Mouse (Mus musculus) thymus, postnatal 14 days (tissue): ENCODE data around the gene Phyh.
"Not testable (repeated sequence)": the region's sequence is repeated elsewhere in the genome, so short reads cannot be mapped to it uniquely, and the experiment has no call there.

Experiments
- DNase-seq: peaks from one replicate; pipeline ENCODE4 v3.0.0; 2021

Gene Phyh

DNA sequence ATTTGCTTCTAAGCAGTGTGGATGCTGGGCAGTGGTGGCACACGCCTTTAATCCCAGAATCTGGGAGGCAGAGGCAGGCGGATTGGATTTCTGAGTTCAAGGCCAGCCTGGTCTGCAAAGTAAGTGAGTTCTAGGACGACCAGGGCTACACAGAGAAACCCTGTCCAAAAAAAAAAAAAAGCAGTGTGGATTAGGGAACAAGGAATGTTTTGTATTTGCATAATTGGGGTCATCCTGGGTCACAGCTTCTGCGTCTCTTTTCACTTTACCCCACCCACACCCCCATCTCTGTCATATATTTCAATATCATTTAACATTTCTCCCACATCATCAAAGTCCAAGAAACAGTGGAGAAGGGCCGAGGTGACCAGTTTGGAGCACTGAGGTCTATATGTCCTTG lies 2.2 kb downstream of the Phyh start:
- no peak for DNase-seq

DNA sequence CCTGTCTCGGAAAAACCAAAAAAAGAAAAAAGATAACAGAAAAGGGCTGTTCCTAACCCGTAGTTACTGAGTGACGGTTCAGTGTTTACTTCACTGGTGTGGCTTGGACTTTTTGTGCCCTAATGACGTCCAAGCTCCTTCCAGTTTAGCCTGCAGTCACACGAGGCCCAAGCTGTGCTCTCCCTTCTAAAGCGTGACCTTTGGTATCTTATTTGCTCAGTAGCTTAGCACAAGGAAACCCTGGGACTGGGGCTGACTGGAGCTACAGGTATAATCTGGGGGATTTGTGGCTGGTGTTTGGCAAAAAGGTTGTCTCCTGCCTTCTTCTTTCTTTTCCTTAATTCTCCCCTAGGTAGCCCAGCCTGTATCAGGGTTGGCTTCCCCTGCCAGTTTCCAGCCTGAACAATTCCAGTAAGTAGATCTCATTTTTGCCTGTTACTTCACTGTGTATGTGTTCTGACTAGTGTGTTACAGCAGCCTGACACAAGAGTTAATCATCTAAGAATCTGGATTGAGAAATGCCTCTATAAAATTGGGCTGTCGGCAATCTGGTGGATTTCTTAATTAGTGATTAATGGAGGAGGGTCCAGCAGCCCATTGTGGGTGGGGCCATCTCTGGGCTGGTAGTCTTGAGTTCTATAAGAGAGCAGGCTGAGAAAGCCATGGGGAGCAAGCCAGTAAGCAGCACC lies 3.8 kb downstream of the Phyh start:
- DNase-seq = no peak

DNA sequence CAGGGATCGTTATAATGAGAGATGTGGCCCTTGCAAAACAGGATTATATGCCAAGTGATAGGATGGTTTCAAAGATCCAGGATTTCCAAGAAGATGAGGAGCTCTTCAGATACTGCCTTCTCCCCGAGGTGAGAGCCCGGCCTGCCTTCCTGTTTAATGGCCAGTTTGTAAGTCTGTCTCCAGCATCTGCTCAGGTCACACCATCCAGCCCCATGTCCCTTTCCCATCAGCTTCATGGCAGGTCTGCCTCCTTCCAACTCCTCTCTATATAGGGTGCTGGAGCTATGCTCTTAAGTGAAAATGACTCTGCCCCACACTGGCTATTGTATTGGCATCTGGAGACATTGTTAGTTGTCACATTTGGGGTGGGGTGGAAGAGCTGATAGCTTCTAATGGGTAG lies 8.6 kb downstream of the Phyh start:
- no peak for DNase-seq

DNA sequence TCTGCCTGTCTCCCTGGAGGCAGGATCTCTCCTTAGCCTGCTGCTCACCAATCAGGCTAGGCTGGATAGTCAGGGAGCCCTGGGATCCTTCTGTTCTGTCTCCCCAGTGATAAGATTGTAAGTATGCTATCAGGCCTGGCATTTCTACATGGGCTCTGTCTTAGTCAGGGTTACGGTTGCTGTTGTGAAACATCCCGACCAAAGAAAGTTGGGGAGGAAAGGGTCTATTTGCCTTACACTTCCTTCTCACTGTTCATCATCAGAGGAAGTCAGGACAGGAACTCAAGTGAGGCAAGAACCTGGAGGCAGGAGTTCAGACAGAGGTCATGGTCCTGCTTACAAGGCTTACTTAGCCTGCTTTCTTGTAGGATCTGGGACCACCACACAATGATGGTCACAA lies 10.4 kb downstream of the Phyh start:
- no peak for DNase-seq

DNA sequence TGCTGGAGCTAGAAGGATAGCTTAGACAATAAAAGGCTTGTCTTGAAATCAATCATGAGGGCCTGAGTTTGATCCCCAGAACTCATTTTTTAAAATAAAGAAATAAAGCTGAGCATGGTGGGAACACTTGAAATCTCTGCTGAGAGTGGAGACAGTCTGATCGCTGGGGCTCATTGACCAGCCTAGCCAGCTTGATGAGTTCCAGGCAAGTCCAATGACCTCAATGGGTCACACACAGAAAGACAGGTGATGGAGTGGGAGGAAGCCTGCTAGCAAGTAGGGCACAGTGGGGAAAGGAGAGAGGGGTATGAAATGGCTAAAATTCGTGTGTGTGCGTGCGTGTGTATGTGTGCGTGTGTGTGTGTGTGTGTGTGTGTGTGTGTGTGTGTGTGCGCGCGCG lies 15.7 kb downstream of the Phyh start:
- no peak for DNase-seq

DNA sequence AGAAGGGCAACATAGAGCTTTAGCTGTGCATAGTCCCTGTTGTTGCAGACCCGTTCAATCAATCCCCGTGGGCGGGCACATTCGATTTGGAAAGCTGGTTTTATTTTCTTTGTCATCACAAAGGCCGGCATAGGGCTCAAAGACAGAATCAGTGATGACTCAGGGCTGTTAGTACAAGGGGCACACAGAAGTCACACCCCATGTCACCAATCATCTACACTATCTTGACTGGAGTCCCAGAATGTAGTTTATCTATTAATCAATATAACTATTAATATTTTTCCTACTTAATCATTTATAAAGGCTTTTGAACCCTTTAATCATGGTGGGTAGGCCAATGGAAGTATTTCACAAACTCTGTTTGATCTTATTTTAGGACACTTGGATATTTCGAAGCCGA lies 19.1 kb downstream of the Phyh start:
- DNase-seq = no peak

DNA sequence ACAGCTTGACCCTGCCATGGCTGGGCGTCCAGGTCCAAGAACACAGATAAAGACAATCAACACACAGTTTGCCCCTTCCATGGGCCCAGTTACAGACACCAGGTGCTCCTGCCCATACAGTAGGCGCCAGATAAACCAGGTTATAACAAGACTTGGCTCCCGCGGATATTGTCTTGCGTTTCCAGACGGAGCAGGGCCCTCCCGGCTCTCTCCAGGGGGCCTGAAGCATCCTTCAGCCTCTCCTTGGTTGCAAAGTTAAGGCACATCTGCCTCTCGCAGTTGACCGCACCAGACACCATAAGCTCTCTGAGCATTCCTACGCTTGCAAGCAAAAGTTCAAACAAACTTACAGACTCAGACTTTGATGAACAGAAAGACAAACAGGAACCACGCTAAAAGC lies 22.0 kb downstream of the Phyh start:
- DNase-seq = no peak

DNA sequence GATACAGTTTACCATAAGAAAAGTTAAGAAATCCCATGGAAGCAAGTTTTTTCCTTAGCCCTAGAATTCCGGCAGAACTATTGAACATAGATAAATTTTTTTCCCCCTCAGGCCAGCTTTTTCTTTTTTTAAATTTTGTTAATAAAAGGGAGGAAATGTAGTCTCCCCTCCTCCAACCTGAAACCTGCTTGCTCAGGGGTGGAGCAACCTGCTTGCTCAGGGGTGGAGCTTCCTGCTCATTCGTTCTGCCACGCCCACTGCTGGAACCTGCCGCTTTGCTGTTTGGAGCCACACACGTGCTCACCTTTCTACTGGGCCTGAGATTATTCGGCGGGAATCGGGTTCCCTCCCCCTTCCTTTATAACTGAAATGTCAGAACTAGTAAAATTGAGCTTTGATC lies 30.9 kb downstream of the Phyh start:
- not testable (repeated sequence) for DNase-seq

DNA sequence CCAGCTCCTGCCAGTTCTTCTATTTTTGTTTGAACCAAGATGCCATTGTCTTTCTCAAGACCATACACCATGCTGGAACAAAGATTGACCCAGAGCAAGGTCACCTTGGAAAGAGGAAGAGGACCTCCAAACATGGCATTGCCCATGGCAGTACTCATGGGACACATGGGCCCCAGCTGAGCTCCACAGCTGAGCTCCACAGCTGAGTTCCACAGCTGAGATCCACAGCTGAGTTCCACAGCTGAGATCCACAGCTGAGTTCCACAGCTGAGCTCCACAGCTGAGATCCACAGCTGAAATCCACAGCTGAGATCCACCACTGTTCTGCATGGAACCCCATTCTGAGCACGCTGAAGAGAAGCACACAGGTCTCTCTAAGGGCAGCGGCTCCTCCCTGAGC lies 32.2 kb downstream of the Phyh start:
- DNase-seq = no peak

DNA sequence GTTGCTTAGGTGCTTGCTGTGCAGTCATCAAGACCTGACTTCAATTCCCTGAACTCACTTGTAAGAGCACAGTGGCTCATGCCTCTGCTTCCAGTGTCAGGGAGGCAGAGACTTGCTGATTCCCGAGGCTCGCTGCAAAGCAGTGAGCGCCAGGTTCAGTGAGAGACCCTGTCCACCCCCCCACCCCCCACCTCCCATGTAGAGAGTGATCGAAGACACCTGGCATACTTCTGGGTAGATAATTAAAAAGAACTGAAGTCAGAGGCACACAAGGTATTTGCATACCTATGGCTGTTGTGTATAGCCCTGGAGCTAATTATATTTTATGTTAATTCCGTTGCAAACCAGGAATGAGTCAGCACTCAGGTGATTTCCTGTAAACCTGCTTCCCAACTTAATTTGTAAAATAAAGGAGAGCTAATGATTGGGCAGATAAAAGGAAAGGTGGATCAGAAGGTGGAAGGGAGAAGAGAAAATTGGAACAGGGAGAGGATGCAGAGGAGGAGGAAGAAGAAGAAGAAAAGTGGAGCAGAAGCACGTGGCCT lies 35.5 kb downstream of the Phyh start:
- no peak for DNase-seq

DNA sequence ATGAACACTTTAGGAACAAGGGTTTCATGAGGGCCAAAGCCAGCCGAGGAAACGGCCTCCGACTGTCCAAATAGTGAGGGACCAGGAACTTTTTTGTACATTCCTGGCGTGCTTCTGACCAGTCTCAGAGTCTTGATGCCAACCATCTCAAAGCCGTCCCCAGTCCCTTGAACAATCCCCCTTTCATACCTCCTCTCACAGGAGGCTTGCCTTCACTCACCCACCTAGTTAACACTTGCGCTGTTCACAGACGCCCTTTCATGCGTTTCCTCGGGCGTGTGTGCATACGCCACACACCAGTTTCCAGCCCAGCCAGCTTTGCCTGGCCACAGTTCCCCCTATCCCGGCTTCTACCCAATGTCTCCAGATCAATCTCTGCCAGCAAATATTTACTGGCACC lies 39.2 kb downstream of the Phyh start:
- DNase-seq = no peak

DNA sequence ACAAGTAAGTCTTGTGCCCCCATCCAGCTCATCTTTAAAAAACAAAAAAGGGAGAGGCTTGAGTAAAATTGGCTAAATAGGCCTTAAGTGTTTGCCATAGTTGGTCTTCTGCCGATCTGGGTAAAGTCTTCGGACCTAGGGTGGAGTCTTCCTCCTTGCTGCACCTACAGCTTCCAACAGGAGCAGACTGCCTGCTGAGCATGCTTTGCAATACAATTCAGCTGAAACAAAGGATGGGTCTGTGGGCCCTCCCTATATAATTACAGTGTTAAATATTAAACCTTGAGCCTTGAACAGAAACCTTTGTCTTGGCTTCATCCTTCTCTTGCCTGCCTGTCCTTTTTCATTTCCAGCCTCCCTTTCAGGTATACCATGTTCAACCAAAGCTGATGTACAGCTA lies 49.0 kb downstream of the Phyh start:
- DNase-seq = no peak

DNA sequence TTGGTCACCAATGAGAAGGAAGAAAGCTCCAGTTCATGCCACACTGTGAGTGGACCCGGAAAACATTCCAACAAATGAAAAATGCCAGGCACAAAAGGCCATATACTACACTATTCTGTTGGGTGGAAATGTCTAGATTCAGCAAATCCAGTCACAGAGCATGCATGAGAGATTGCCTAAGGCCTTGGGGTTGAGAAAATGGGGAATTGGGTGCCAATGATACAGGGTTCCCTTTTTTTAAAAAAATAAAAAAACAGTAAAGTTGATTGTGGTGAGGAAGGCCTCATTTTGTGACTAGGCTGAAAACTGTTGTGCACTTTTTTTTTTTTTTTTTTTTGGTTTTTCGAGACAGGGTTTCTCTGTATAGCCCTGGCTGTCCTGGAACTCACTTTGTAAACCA lies 50.3 kb downstream of the Phyh start:
- no peak for DNase-seq

DNA sequence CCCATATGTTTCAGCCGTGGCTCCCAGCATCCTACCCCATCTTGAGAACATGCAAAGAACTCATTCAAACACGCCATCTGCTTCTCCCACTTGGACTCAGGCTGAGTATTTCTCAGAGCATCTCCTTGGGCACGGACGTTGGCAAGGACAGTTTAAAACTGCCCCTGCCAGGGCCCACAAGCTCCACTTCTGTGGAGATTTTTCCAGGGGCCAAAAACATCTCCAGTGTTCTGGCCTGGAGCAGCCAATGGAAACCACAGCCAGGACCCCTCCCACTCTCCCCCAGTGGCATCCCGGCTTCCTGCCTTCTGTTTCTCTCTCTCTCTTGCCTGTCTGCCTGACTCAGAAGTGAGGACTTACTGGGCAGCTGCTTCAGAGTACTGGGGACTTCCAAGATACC lies 57.0 kb downstream of the Phyh start, which contains the start of gene Ucma:
Gene Ucma, plus strand, starts transcription at position 316 of the 400 bp plus-strand sequence.
- DNase-seq = no peak

DNA sequence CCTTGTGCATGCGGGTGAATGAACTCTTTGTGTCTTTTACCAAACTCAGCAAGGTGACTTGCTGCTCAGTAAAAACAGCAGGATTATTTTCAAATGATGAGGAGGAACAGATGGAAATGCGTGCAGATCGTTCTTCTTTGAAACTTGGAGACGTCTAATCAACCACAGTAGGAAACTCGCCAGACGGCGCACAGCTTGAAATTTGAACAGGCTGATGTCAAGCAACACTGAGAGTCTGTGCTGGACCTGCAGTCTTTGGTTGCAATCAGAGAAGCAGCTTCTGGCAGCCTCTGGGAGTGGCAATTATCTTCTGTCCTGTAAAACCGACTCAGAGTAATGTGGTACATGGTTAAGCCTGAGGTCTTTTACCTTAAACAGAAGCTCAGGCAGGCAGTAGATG lies 59.3 kb downstream of the Phyh start:
- no peak for DNase-seq

DNA sequence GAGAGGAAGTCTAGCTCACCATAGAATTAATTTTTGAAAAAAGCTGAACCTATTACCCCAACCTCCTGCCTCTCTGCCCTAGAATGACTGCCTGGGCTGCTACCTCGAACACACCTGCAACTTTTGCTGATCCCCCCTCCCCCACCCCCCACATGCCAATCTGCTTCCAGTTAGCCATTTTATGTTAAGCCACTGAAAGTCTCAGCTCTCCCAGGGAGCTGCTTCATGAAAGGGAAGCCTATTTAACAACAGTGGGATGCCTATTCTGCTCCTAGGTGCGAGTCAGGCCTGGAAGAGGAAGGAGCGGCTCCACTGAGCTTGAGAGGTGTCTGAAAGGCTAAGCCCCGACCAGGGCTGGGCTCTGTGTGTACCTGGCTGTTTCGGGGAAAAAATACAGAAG lies 65.2 kb downstream of the Phyh start:
- no peak for DNase-seq

DNA sequence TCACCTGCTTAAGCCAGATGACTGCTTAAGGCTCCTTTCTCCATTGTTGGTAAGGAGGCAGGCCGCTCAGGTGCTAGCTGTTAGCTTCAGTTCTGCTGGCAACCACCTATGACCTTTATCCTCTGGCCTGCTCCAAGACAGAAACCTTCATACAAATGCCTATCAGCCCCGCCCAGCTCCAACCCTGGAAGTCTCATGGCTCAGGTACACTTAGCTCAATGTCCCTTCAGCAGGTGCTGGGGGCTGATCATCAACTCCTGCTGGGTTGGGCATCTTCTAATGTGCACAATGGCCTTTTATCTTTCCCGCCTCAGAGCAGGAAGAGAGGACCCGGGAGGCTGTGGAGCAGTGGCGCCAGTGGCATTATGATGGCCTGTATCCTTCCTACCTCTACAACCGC lies 66.2 kb downstream of the Phyh start:
- no peak for DNase-seq

DNA sequence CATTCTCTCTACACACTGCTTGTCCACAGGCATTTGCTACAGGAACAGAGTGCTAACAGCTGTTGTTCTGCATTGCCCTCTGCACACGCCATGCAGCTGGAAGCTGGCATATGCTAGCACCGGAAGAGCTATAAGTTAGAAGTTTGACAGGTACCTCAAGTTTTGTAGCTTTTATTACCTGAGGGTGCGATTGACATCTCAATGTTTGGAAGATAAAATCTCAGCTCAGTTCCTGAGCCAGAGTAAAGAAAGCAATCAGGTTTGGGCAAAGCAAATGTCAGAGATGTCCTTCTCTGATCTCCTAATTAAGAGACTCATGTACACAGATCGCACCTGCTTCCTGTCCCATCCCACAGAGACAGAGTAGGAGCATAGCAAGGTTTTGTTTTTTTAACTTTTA lies 68.0 kb downstream of the Phyh start:
- no peak for DNase-seq

DNA sequence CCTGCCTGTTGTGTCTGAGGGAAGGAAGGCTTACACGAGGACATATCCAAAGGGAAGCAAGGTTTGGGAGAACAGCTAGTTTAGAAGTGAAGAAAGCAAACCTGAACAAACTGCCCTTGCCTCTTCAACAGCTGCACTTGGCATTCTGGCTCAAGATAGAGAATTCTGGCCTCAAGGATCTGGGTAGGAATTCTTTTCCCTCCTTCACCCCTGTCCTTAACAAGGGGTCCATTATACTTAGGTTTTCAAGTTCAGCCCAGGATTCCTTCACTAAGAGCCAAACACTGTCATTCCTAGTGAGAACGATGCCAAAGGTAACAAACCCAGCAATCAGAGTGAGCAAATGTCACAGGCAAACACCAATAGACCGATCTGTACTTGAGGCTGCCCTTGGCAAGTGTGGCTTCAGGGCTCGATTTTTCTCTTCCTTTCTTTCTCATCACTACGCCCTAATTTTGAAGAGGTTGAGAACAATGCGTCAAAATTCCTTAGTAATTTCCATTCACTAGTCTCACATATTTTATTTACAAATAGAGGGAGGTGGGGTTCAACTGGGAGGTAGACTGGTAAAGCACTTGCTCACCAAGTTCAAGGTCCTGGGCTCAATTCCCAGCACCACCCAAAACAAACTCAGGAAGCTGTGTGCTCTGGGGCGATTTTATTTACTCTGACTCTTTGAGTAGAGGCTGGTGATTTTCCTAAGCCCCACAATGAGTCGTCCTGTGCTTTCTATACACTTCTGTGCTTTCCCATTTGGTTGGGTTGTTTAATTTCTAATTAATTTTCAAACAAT lies 68.8 kb downstream of the Phyh start:
- DNase-seq = no peak
